34 mouse cellular contexts compared by ENCODE assay signal in the genomic region with DNA sequence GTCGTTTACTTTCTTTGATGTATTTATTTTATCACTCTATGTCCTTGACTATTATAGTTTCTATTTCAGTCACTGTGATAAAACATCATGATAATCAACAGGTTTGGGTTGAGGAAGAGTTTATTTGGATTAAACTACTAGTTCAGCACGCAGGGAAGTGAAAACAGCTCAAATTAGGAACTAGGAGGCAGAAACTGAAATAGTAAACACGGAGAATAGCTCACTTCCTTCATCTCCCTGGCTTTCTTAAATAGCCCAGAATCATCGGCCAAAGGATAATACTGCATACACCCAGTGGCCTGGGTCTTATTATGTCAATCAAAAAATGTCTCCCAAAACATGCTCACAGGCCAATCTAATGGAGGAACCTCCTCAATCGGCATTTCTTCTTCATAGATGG. TPM values are rescaled to one million over a fixed set of nuclear protein-coding genes. Genes with fewer than 3 reads are reported as not detected.
"Had no signal": no experiment of that assay in that cellular context is flagged by ENCODE, and none has a peak within 500 bp of the region (broad histone marks: within the 10 kb centered on the region; RNA-seq: fewer than 3 reads in every experiment).

No protein-coding gene starts in this region.

- H3K36me3 ChIP-seq: heart, embryonic 13.5 days; heart, embryonic 15.5 days; hindbrain, embryonic 13.5 days; hindbrain, embryonic 15.5 days; intestine, embryonic 15.5 days; limb, embryonic 10.5 days; limb, embryonic 12.5 days; liver, embryonic 13.5 days had no signal

- H3K27ac ChIP-seq: gastrocnemius, adult 2 months; heart, adult 2 months; heart, embryonic 13.5 days; heart, embryonic 15.5 days; hindbrain, embryonic 13.5 days; hindbrain, embryonic 15.5 days; hindbrain, postnatal 0 days; intestine, embryonic 15.5 days; layer of hippocampus, adult 2 months; left cerebral cortex, adult 2 months; limb, embryonic 10.5 days; limb, embryonic 12.5 days; liver, embryonic 13.5 days had no signal

- ATAC-seq: hindbrain, postnatal 0 days; intestine, embryonic 15.5 days; intestine, postnatal 0 days had no signal

- H3K4me3 ChIP-seq: gastrocnemius, adult 2 months; heart, adult 2 months; heart, embryonic 13.5 days; heart, embryonic 15.5 days; hindbrain, embryonic 13.5 days; hindbrain, embryonic 15.5 days; intestine, embryonic 15.5 days; layer of hippocampus, adult 2 months; left cerebral cortex, adult 2 months; limb, embryonic 10.5 days; limb, embryonic 12.5 days; liver, embryonic 13.5 days had no signal

- DNase-seq: gastrocnemius, adult 2 months; gastrocnemius, postnatal 10 days; gastrocnemius, postnatal 25 days; heart, adult 11 months; heart, adult 2 months; heart, postnatal 14 days; heart, postnatal 36 days; kidney, adult 18-20 months; kidney, adult 8-10 months; kidney, postnatal 10 days; kidney, postnatal 25 days; kidney, postnatal 4 days; liver, embryonic 13.5 days had no signal

RNA-seq across cellular contexts. Expression of a gene that starts 24.0 kb away (rescaled TPM):
- total RNA-seq: gastrocnemius, adult 2 months; gastrocnemius, postnatal 10 days; gastrocnemius, postnatal 25 days; heart, postnatal 14 days; heart, postnatal 36 days; hindbrain, postnatal 0 days; layer of hippocampus, adult 2 months; layer of hippocampus, postnatal 10 days; layer of hippocampus, postnatal 25 days; left cerebral cortex, adult 2 months; left cerebral cortex, postnatal 14 days; left cerebral cortex, postnatal 36 days had no signal
- polyA plus RNA-seq: heart, embryonic 11.5 days; heart, embryonic 13.5 days; heart, embryonic 15.5 days; heart, postnatal 0 days; hindbrain, embryonic 11.5 days; hindbrain, embryonic 13.5 days; hindbrain, embryonic 15.5 days; hindbrain, postnatal 0 days; intestine, embryonic 15.5 days; intestine, postnatal 0 days; kidney, embryonic 14.5 days; kidney, embryonic 16.5 days; limb, embryonic 10.5 days; limb, embryonic 12.5 days; liver, embryonic 11.5 days; liver, embryonic 13.5 days had no signal
